Mouse (Mus musculus): ENCODE data around the gene Pld2.

DNA sequence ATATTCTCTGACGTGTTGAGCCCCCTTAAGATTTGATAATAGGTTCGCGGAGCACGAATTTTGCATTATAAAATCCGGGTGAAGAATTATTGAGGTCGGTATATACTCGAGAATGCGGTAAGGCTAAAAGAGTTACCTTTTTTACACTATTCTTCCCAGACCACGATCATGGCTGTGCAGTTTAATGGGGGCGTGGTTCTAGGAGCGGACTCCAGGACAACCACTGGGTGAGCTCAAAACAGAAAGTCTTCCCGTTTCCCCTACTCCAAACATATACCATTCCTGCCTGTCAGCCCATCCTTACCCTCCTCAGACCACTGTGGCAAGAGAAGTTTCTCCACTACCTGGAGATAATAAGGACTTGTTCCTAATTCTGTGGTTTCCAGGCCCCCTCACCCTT, 14.1 kb upstream of the Pld2 start:
- TF ChIP-seq EP300 (IDR thresholded peaks at IDR 0.05; ENCODE audit: low read depth) (no peak), CTCF (IDR thresholded peaks at IDR 0.05; ENCODE audit: low read depth) (no peak)

Data from liver, embryonic 14.5 days (tissue).